Mouse (Mus musculus) lung, adult 2 months (tissue): ENCODE measurements around the gene Igf1. TPM values are rescaled to one million over a fixed set of nuclear protein-coding genes. Genes with fewer than 3 reads are reported as not detected.

ENCODE experiments used
- DNase-seq: peaks from one replicate; pipeline ENCODE4 v3.0.0; 2022
- H3K4me1 ChIP-seq: fragments of 200-500 bp; 2 replicates; pipeline ENCODE4 v1.6.1; 2011; ENCODE audit warnings: low read length; ENCODE audit not compliant: control insufficient read depth, insufficient read depth
- H3K4me3 ChIP-seq: fragments of 200-500 bp; replicated peaks from 2 replicates; pipeline ENCODE3; 2011; ENCODE audit warnings: low read depth, mild to moderate bottlenecking, control low read depth, low read length; ENCODE audit errors: extremely low read depth
- CTCF ChIP-seq: fragments of 200-500 bp; IDR thresholded peaks from 2 replicates; pipeline ENCODE4 v1.5.1; 2011; ENCODE audit warnings: mild to moderate bottlenecking, low read length, control low read depth; ENCODE audit not compliant: insufficient read depth
- POLR2A ChIP-seq: fragments of 200-500 bp; IDR thresholded peaks from 2 replicates; pipeline ENCODE4 v1.6.1; 2011; ENCODE audit warnings: low read depth, mild to moderate bottlenecking, control low read depth, low read length, borderline replicate concordance; ENCODE audit errors: extremely low read depth
- WGBS: fragments of 180-500 bp; shearing (Covaris S2); methylation state at CpG from one replicate; pipeline ENCODE4 v1.1.7; 2018; 5-methylcytosine and 5-hydroxymethylcytosine counted together
- polyA plus RNA-seq: library from polyadenylated mRNA; depleted of rRNA; stranded (reverse); fragments of >200 nt; gene quantifications from 2 replicates; pipeline ENCODE4 v1.2.3, GENCODE M21; 2012

The Igf1 gene
- polyA plus RNA-seq, 1 experiment = 25.7 TPM

DNA sequence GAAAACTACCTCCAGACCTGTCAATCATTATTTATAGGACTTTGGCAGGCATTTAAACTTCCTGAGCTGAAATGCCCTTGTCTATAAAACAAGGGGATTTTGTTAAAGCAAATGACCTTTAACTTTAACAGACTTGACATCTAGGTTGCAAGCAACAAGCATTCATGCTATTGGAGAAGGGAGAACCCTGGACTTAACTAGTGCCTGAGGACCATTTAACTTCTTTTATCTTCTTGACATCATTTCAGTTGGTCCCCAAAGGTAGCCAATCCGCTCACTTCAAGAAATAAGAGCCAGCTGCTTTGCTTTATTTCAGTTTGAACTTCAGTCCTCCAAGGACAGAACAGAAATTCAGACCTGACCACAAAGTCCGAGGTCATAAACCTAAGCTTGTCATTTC, 11.1 kb downstream of the Igf1 start:
- TF ChIP-seq POLR2A = no peak
- no peak for TF ChIP-seq CTCF
- no peak for DNase-seq
- Histone ChIP-seq H3K4me3 (no peak overlapping the region), H3K4me1 (no peaks in the 10 kb centered on the region)
- WGBS = 87% methylated on average over 2 of the region's 2 CpGs

DNA sequence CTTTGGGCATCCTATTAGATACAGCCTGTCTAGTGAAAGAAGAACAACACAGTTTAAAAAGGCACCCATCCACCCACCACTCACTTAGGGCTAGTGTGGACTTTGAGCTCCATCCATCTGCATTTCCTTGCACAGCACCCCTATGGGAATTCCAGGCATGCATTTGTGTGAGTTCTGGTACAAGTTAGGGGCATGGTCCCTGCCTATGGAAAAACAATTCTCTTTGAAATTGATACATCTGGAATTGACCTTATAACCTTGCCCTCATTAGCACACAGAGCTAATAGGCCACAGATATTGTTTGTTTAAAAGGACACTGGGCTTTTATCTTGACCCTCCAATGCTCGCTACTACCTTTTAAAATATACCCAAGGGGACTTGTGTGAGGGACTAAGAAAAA, 11.6 kb downstream of the Igf1 start:
- DNase-seq = no peak
- Histone ChIP-seq H3K4me1 (no peaks in the 10 kb centered on the region), H3K4me3 (no peak overlapping the region)
- WGBS = 82% methylated on average over 1 of the region's 1 CpGs
- no peak for TF ChIP-seq CTCF
- no peak for TF ChIP-seq POLR2A

DNA sequence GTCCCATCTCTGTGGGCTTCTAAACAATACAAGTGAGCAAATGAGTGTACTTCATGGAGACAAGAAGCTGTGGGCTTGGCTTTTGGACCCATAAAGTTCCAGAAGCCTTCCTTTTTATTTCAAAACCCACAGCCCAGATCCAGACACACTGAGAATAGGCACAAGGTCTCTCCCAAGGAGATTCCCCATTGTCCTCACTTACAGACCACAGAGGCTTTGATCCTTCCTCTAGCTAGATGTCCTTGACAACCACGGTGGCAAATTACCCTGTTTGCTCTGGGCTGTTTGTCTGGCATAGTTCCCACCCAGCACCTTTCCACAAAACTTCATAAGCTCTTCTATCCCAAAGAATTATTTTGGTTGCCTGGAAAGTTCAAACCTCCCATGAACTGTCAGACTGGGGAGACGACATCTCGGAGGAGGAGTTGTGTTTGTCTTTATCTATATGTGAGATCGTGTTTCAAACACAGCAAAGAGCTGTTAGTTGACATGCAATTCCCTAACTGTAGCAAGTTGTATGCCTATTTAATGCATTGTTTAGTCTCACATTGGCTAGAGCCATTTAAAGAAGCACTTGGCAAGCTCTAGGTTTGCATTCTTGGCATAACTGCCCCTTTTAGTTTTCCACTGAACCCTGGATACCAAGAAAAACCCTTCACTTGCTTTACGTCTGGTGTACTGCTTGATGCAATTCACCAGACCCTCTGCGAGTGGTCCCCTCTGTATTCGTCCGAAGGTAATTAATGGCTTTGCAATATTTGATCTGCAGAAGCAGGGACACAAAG, 14.0 kb downstream of the Igf1 start:
- no peak for TF ChIP-seq CTCF
- TF ChIP-seq POLR2A = no peak
- 32% methylated on average over 8 of the region's 8 CpGs for WGBS
- no peak overlapping the region for H3K4me3 ChIP-seq
- H3K4me1 ChIP-seq = no peaks in the 10 kb centered on the region
- DNase-seq = no peak

DNA sequence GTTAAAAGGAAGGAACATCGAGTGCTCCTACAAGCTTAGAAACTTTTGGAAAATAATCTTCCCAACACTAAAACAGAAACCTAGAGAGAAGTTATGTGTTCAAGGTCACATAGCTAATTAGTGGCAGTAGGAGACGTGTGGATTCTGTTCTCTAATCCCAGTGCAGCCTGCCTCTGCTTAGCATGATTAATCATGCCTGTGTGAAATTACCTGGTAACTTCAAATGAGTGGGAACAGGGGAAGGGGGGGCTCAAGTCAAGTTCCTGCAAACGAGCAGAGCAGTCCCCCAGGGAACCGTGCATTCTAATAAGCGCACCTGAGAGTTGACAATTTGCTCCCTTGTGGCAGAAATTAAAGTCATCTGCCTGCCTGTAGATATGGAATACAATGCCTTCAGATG, 14.8 kb downstream of the Igf1 start:
- Histone ChIP-seq H3K4me1 (no peaks in the 10 kb centered on the region), H3K4me3 (no peak overlapping the region)
- TF ChIP-seq CTCF (no peak), POLR2A (no peak)
- WGBS = 67% methylated on average over 5 of the region's 5 CpGs
- DNase-seq = no peak

DNA sequence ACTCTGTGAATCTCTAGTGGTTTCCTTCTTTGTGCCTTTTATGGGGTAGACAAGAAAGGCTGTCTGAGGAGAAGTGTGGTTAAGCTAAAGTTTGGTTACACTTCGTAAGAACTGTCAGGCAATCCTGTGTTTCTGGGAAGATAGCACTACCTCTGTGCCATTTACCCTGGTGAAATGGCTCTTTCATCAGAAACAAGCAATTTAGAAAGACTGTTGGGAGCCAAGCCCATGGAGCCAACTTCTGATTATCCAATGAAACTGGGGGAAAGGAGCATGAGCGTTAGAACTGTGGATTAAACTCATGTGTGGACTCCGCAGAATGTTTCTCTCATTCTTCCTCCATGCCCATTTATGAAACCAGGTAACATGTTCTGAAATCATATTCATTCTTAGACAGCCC, 15.5 kb downstream of the Igf1 start:
- no peak overlapping the region for H3K4me3 ChIP-seq
- DNase-seq = no peak
- H3K4me1 ChIP-seq = no peaks in the 10 kb centered on the region
- TF ChIP-seq CTCF = no peak
- no peak for TF ChIP-seq POLR2A
- WGBS = 91% methylated on average over 3 of the region's 3 CpGs

DNA sequence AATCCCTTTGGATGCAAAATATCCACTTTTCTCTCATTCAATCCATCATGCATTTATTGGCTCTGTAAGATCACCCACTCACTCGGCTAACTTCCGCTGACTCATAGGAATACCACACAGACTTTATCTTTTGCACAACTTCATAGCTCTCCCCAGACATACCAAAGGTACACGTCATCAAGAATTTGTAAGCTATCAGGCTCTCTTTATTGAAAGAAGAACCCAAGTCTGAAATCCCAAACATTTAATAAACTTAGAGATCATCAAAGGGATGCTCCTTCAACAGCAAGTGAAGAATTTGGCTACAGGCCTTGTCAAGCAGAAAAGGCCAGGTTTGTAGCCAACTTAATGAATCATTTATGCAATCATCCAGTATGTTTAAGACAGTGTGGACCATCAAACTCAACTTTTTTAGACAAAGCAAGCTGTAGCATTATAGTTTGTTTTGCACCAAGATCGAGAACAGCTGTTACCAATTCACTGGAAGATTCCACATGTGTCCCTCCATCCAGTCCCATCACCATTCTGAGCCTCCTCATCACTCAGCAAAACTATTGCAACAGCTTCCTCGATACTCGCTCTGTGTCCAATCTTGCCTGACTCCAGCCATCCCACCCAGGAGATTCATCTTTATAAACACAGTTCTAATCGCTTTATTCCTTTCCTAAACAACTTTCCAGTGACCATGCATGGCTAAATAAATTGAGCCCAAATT, 22.2 kb downstream of the Igf1 start:
- TF ChIP-seq CTCF (no peak), POLR2A (no peak)
- WGBS = 77% methylated on average over 7 of the region's 7 CpGs
- DNase-seq = no peak
- no peaks in the 10 kb centered on the region for H3K4me1 ChIP-seq
- no peak overlapping the region for H3K4me3 ChIP-seq

DNA sequence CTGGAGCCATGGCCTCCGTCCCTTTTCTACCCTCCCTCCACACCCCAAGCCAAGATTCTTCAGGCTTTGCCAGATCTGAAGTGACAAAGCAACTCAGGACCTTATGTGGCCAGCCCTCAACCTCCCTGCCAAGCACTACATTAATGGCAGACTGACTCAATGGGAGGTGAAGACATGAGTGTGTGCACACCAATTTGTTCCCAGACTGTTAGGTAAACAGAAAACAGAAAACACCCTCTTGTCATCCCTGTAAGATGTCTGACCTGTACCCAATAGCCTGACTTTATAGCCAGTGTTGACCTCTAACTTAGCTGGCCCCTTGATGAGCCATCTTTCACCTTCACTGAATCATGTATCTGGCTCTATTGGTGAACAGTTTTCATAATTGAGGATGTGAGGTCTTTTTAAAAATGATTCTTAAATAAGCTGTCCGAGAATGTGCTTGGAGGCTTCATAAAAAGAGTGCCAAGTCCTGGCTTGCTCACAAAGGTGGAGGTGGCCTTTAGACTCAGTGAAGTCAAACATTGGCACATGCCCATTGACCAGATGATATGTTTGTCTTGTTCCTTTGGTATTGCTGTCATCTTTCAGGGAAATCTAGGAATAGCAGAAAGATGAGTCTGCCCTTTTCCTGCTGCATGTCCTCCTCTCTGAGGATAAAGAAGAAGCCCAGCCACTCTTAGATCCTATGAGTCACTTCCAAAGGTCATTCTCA, 27.4 kb downstream of the Igf1 start:
- WGBS = 78% methylated on average over 2 of the region's 2 CpGs
- TF ChIP-seq POLR2A (no peak), CTCF (no peak)
- no peak overlapping the region for H3K4me3 ChIP-seq
- no peak for DNase-seq
- H3K4me1 ChIP-seq = no peaks in the 10 kb centered on the region

DNA sequence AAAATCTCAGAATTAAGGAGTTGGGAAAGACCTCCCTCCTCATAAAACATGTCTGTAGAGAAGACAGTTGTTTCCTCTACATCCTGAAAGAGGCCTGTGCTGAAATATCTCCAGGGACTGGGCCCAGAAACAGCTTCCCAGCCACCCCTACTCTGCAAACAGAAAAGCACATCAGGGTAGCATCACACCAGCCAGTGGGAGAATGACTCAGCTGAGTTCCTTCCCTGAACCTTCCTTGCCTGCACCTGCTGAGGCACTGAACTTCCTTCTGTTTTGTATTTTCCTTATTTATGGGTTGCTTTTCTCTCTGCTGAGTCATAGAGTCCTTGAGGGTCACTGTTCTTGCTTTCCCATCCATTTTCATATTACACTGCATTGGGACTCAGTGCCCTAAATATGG, 31.8 kb downstream of the Igf1 start:
- DNase-seq = no peak
- Histone ChIP-seq H3K4me1 (no peaks in the 10 kb centered on the region), H3K4me3 (no peak overlapping the region)
- TF ChIP-seq POLR2A (no peak), CTCF (no peak)

DNA sequence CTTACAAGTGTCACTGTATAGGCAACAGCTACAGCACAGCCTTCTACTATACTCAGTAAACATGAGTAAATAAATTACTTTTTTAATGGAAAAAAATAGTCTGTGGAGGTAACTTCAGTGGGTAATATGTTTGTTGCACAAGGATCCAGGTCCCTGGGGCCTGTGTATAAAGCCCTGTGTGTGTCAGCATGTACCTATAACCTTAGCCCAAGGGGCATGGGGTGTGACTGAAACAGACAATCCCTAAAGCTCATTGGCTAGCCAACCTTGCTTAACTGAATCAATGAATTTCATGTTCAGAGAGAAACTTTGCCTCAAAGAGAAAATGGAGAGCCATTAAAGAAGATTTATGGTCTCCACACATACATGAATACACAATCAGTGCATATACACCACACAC, 34.2 kb downstream of the Igf1 start:
- H3K4me3 ChIP-seq = no peak overlapping the region
- DNase-seq = no peak
- no peaks in the 10 kb centered on the region for H3K4me1 ChIP-seq
- TF ChIP-seq POLR2A (no peak), CTCF (no peak)

DNA sequence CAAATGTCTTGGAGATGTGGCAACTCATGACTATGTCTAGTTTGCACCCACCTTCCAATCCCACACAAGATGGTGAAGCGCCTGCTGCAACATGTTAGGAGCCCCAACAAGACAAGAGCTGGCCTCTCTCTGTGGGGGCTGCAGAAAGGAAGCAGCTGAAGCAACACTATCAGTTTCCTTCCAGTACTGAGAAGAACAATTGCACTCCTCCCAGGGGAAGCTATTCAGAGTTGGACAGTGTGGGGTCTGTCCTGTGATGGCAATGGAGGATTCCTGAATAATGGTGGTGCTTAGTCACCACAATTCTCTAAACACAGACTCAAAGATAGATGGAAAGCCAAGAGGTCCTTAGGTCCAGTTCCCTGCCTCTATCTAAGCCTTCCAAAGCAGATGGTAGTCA, 35.2 kb downstream of the Igf1 start:
- H3K4me3 ChIP-seq = no peak overlapping the region
- WGBS = 90% methylated on average over 1 of the region's 1 CpGs
- H3K4me1 ChIP-seq = no peaks in the 10 kb centered on the region
- no peak for DNase-seq
- no peak for TF ChIP-seq CTCF
- TF ChIP-seq POLR2A = no peak

DNA sequence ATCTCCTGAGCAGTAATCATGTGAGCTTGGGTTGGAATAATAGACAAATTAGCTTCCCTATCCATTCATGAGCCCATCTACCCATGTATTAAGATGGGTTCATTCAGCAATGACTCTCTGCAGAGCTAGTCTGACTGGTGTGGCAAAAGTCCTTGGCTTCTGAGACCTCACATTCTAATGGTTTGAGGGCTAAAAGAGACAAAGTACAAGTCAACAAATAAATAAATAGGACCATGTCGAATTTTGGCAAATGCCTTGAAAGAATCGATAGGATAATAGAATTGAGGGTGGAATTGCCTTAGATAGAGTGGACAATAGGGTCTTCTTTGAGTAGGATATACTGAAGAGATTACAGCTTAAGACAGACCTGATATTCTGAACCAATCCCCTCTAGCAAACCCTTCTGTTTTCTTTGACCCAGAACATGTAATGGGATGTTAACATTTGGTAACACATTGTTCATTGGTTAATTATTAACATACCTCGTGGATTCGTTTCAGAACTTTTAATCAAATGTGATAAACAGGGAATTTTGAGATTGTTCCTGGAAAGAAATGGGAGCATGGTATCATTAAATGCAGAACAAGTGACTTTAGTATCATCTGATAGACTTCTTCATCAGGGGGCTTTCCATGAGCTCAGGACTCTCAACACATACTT, 36.5 kb downstream of the Igf1 start:
- no peak for TF ChIP-seq POLR2A
- TF ChIP-seq CTCF = no peak
- no peak overlapping the region for H3K4me3 ChIP-seq
- H3K4me1 ChIP-seq = no peaks in the 10 kb centered on the region
- no peak for DNase-seq
- 82% methylated on average over 4 of the region's 4 CpGs for WGBS
